Mouse (Mus musculus) erythroblast, embryonic 14.5 days (primary cell): ENCODE results near the gene Ahnak2. TPM values are rescaled to one million over a fixed set of nuclear protein-coding genes. Genes with fewer than 3 reads are reported as not detected.

ENCODE experiments used
- H3K27me3 ChIP-seq: 2 replicates; pipeline ENCODE4 v1.6.1; 2012; ENCODE audit warnings: inconsistent platforms; ENCODE audit not compliant: control insufficient read depth
- H3K36me3 ChIP-seq: 2 replicates; pipeline ENCODE4 v1.6.1; 2012; ENCODE audit warnings: mild to moderate bottlenecking, inconsistent platforms; ENCODE audit not compliant: control insufficient read depth
- H3K4me1 ChIP-seq: 2 replicates; pipeline ENCODE4 v1.6.1; 2012; ENCODE audit warnings: inconsistent platforms; ENCODE audit not compliant: control insufficient read depth
- H3K4me3 ChIP-seq: replicated peaks from 2 replicates; pipeline ENCODE3; 2012; ENCODE audit warnings: moderate library complexity, mild to moderate bottlenecking, inconsistent platforms
- H3K9me3 ChIP-seq: 2 replicates; pipeline ENCODE4 v1.6.1; 2012; ENCODE audit warnings: low read length, inconsistent platforms, mixed read lengths; ENCODE audit not compliant: control insufficient read depth
- GATA1 ChIP-seq: IDR thresholded peaks from 2 replicates; pipeline ENCODE4 v1.6.1; 2012; ENCODE audit warnings: low read length, inconsistent platforms, mixed read lengths
- TAL1 ChIP-seq: IDR thresholded peaks from 3 replicates; pipeline ENCODE4 v1.6.1; 2012; ENCODE audit warnings: low read length, inconsistent platforms, mixed read lengths
- polyA plus RNA-seq: library from polyadenylated mRNA; stranded (reverse); fragments of >175 nt; gene quantifications from 2 replicates; pipeline ENCODE4 v1.2.3, GENCODE M21; 2012

The Ahnak2 gene
- polyA plus RNA-seq, 1 experiment: 0.01 TPM

DNA sequence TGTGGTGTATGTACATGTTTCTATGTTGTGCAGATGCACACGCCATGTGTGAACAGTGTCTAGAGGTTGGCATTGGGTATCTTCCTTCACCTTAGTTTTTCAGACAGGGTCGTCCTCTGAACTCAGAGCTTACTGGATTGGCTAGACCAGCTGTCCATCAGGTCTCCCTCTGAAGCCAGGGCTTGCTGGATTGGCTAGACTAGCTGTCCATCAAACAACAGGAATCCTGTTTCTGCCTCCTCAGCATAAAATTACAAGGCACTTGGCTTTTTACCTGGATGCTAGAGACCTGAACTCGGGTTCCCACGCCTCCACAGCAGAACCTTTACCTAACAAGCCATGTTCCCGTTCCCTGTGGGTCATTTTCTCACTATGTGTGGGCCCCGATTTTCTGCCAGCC, 33.4 kb downstream of the Ahnak2 start:
- TF ChIP-seq GATA1 (no peak), TAL1 (no peak)
- no peak overlapping the region for H3K4me3 ChIP-seq
- 0 out of 2 replicates have a peak, but pooled peaks cover 2% of the 10 kb centered on the region for H3K9me3 ChIP-seq
- H3K27me3 ChIP-seq: no peaks in the 10 kb centered on the region; the same call in 1 of the 2 replicates
- no peaks in the 10 kb centered on the region for H3K4me1 ChIP-seq
- no peaks in the 10 kb centered on the region for H3K36me3 ChIP-seq

DNA sequence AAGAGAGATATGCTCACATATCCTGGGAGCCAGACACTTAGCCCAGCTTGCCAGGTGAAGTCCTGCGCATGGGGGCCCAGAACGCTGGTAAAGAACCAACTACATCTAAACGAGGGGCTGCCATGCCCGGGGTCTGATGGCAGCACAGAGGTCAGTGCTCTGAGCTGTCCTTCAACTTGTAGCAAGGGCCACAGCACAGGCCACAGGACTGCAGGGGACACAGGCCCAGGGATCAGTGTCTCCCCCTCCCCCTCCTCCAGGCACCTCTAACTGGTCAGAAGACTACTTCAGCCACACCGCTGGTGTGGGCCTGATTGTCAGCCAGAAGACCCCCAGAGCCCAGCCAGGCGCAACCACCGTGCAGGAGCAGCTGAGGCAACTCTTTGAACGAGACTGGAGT, 34.3 kb downstream of the Ahnak2 start:
- Histone ChIP-seq H3K27me3 (no peaks in the 10 kb centered on the region; the same call in 1 of the 2 replicates), H3K4me3 (no peak overlapping the region)
- TF ChIP-seq GATA1 (no peak), TAL1 (no peak)

DNA sequence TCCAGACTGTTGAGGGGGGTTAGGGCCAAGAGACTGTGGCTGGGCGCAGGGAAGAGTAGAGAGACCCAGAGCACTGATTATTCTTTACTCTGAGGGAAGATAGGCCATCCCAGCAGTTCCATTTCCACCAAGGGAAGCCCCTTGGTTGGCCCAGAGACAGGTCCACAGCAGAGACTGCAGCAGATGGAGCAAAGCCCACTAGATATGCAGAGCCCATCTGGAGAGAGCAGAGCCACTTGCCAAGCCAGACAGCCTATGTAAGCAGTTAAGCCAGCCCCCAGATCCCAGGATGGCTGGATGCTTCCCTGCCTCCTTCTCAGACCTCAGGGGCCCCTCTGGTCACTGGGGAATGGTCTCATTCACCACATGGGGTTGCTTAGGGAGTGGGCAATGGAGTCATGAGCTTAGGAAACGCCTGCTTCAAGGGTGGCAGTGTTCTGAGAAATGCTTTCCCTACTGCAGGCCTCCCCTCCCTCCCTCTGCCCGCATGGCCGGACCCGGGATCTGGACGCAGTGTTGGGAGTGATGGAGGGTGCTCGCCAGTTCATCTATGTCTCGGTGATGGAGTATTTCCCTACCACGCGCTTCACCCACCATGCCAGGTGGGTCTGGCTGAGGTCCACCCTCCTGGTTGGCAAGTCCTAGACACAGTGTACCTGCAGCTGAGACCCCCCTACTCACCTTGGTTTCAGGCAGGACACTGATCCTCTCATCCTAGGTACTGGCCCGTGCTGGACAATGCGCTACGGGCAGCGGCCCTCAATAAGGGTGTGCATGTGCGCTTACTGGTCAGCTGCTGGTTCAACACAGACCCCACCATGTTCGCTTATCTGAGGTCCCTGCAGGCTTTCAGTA, 35.2 kb downstream of the Ahnak2 start:
- Histone ChIP-seq H3K4me3 (no peak overlapping the region), H3K27me3 (no peaks in the 10 kb centered on the region; the same call in 1 of the 2 replicates), H3K4me1 (no peaks in the 10 kb centered on the region), H3K9me3 (no peaks in the 10 kb centered on the region), H3K36me3 (no peaks in the 10 kb centered on the region)
- TF ChIP-seq GATA1 (no peak), TAL1 (no peak)

More for the DNA sequence above, 34.3 kb downstream of the Ahnak2 start:
- Histone ChIP-seq H3K36me3 (no peaks in the 10 kb centered on the region), H3K4me1 (no peaks in the 10 kb centered on the region), H3K9me3 (no peaks in the 10 kb centered on the region)

DNA sequence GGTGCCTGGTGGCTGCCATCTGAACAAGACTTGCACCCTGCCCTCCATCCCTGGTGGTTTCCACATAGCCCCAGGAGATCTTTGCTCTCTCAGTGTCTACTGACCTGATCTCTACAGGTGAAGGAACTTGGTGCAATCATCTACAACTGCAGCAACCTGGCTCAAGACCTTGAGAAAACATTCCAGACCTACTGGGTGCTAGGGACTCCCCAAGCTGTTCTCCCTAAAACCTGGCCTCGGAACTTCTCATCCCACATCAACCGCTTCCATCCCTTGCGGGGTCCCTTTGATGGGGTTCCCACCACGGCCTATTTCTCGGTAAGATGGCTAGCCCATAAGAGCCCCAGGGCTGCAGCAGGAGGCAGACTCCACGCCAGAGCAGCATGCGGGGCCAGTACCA, 35.9 kb downstream of the Ahnak2 start:
- H3K4me1 ChIP-seq: no peaks in the 10 kb centered on the region
- TF ChIP-seq GATA1 (no peak), TAL1 (no peak)
- no peaks in the 10 kb centered on the region for H3K36me3 ChIP-seq
- no peak overlapping the region for H3K4me3 ChIP-seq
- H3K27me3 ChIP-seq: no peaks in the 10 kb centered on the region
- H3K9me3 ChIP-seq: no peaks in the 10 kb centered on the region

DNA sequence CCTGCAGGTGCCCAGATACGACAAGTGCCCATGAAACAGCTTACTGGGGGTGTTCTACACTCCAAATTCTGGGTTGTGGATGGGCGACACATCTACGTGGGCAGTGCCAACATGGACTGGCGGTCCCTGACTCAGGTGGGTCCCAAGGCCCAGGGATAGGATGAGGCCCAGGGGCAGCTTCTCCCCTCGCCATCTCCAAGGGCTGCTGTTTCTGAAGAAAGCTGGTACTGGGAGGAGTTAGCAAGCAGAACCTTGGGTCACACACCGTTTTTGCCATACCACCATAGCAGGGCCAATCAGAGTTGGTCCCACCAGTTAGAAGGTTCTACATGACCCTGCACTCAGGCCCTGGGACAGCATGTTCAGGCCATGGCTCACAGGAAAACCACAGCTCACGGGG, 37.5 kb downstream of the Ahnak2 start:
- H3K4me1 ChIP-seq: no peaks in the 10 kb centered on the region
- no peak overlapping the region for H3K4me3 ChIP-seq
- H3K27me3 ChIP-seq: no peaks in the 10 kb centered on the region
- no peak for TF ChIP-seq GATA1
- TF ChIP-seq TAL1: no peak
- H3K9me3 ChIP-seq: no peaks in the 10 kb centered on the region
- H3K36me3 ChIP-seq: no peaks in the 10 kb centered on the region

DNA sequence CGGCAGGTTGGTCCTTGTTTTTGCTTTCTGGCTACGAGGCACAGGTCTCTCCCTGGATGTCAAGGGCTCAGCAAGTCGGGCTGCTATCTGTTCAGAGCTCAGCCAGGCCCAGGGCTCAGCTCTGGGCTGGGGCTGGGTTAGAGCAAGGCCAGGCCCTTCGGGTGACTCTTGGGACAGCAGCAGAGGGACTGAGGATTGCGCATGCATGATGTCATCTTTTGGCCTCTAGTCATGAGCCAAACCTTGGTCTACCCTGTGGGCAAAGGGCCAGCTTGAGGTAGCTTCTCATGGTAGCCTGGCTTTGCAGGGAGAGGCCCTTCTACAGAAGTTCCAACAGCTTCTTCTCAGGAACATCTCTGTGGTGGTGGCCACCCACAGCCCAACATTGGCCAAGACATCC, 38.3 kb downstream of the Ahnak2 start:
- Histone ChIP-seq H3K4me1 (no peaks in the 10 kb centered on the region), H3K27me3 (no peaks in the 10 kb centered on the region), H3K4me3 (no peak overlapping the region), H3K9me3 (no peaks in the 10 kb centered on the region), H3K36me3 (no peaks in the 10 kb centered on the region)
- no peak for TF ChIP-seq TAL1
- no peak for TF ChIP-seq GATA1

DNA sequence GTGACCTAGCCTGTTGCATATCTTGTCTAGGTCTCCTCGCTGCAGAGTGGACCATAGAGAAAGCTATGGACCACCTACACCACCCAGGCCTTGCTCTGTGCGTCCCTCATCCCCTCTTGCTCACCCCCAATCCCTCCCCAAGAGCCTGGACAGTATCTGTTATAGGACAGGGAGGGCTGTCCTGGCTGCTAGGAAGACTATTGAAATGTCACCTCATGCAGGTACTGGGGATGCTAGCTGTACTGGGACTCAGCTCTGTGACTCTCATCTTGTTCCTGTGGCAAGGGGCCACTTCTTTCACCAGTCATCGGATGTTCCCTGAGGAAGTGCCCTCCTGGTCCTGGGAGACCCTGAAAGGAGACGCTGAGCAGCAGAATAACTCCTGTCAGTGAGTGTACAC, 39.3 kb downstream of the Ahnak2 start:
- no peaks in the 10 kb centered on the region for H3K27me3 ChIP-seq
- TF ChIP-seq GATA1: no peak
- H3K9me3 ChIP-seq: no peaks in the 10 kb centered on the region
- H3K4me1 ChIP-seq: no peaks in the 10 kb centered on the region
- no peaks in the 10 kb centered on the region for H3K36me3 ChIP-seq
- H3K4me3 ChIP-seq: no peak overlapping the region

DNA sequence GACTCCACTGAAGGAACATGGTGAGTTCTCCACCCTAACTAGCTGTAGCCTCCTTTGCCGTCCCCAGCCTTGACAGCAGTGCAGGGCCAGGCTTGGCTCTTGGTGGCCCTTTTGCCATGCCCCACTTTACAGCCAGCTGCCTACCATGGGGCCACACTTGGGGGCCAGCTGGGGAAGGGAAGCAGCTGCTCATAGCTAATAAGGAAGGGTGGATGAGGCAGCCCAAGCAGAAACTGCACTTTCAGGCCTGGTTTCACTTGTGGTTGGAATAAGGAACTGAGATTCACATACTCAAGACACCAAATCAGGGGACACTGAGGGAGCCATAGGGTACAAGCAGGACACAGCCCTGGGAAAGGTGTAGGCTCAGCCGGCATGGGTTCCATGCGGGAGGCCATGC, 40.4 kb downstream of the Ahnak2 start:
- H3K36me3 ChIP-seq: no peaks in the 10 kb centered on the region
- H3K27me3 ChIP-seq: no peaks in the 10 kb centered on the region; the same call in 1 of the 2 replicates
- H3K4me1 ChIP-seq: no peaks in the 10 kb centered on the region
- no peak overlapping the region for H3K4me3 ChIP-seq
- no peaks in the 10 kb centered on the region for H3K9me3 ChIP-seq
- TF ChIP-seq GATA1 (no peak), TAL1 (no peak)

DNA sequence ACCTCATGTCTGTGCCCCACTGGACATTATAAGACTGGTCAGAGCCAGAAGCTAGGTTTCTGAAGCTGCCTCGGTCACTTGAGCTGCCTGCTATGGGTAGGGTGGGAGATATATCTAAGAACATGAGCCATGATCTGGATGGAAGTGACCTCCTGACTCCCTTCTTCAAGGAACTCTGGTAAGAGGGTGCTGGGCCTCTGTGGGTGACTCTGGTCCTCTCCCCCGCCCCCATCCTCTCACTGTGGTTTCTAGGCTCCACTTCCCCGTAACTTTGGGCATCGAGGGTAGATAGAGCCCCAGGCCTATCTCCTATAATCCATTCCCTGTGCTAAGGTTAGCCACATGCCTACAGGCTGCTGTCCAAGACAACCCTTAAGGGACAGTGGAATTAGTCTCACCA, 41.0 kb downstream of the Ahnak2 start:
- no peaks in the 10 kb centered on the region for H3K4me1 ChIP-seq
- H3K36me3 ChIP-seq: no peaks in the 10 kb centered on the region
- H3K9me3 ChIP-seq: no peaks in the 10 kb centered on the region
- H3K4me3 ChIP-seq: no peak overlapping the region
- H3K27me3 ChIP-seq: no peaks in the 10 kb centered on the region; the same call in 1 of the 2 replicates
- TF ChIP-seq TAL1: no peak
- TF ChIP-seq GATA1: no peak
